Mouse (Mus musculus) bone marrow macrophage, adult 2 months (primary cell): ENCODE measurements around the gene Olfr1361.

Source experiments
- CTCF ChIP-seq: IDR thresholded peaks from 2 replicates; pipeline ENCODE4 v1.5.1; 2012; ENCODE audit warnings: low read depth, mild to moderate bottlenecking, low read length, moderate library complexity
- POLR2A ChIP-seq: IDR thresholded peaks from 2 replicates; pipeline ENCODE4 v1.6.1; 2012; ENCODE audit warnings: mild to moderate bottlenecking, low read depth, low read length, borderline replicate concordance

- TF ChIP-seq POLR2A = no peak
- TF ChIP-seq CTCF = no peak
These were observed 34.6 kb upstream of the Olfr1361 start, which contains the start of gene Olfr1359 for GRCm38 (mm10) chr13:21697811-21698210.
